Mouse (Mus musculus): ENCODE data around the gene Gimap7. TPM values are rescaled to one million over a fixed set of nuclear protein-coding genes. Genes with fewer than 3 reads are reported as not detected.

Gimap7 gene
- polyA plus RNA-seq, 1 experiment = 6.3 TPM

GRCm38 (mm10) chr6:48687077-48687476 is 31.3 kb upstream of the Gimap7 start:
- Histone ChIP-seq H3K27me3 (ENCODE audit: control insufficient read depth, insufficient read depth, low read length) (no peaks in the 10 kb centered on the region), H3K4me3 (ENCODE audit: control insufficient read depth, insufficient read depth, low read length) (peak overlapping the region; percentile 39), H3K36me3 (ENCODE audit: control insufficient read depth, insufficient read depth, low read length) (no peaks in the 10 kb centered on the region; the same call in 1 of the 2 replicates), H3K4me1 (replicated peaks; ENCODE audit: control insufficient read depth, insufficient read depth, low read length) (peaks cover 26% of the 10 kb centered on the region), H3K27ac (ENCODE audit: control insufficient read depth, insufficient read depth, low read length) (peak overlapping the region; percentile 67)
- TF ChIP-seq POLR2A (IDR thresholded peaks at IDR 0.05; ENCODE audit: control insufficient read depth, extremely low read depth, insufficient read depth, low read length, poor library complexity) (no peak), CTCF (IDR thresholded peaks at IDR 0.05; ENCODE audit: borderline replicate concordance, control insufficient read depth, extremely low read depth, insufficient read depth, low read length, poor library complexity) (no peak)
- DNase-seq = no peak
- 44% methylated on average over 2 of the region's 2 CpGs for WGBS

DNA sequence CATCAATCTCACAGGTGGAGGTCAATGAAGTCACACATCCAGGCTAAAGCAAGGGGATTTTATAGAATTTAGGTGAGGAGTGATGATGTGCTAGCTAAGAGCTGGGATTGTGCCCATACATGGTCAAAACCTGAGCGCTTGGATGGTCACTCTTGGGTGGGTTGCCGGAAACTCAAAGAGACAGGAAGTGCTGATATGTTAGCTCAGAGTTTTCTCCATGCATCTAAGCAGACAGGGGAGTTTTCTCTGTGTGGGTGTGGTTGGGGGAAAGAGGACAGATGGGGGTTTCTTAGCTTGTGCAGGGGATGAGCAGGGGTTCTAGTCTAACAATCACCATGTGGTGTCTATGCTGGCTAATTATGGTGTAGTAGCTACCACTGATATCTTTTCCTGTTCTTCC is 29.1 kb upstream of the Gimap7 start:
- no peak for TF ChIP-seq POLR2A (IDR thresholded peaks at IDR 0.05; ENCODE audit: control insufficient read depth, extremely low read depth, insufficient read depth, low read length, poor library complexity)
- no peak for TF ChIP-seq CTCF (IDR thresholded peaks at IDR 0.05; ENCODE audit: borderline replicate concordance, control insufficient read depth, extremely low read depth, insufficient read depth, low read length, poor library complexity)
- H3K4me3 ChIP-seq (ENCODE audit: control insufficient read depth, insufficient read depth, low read length) = no peak overlapping the region
- H3K27me3 ChIP-seq (ENCODE audit: control insufficient read depth, insufficient read depth, low read length) = no peaks in the 10 kb centered on the region
- H3K4me1 ChIP-seq (replicated peaks; ENCODE audit: control insufficient read depth, insufficient read depth, low read length) = peaks cover 27% of the 10 kb centered on the region
- 90% methylated on average over 2 of the region's 2 CpGs for WGBS
- H3K36me3 ChIP-seq (ENCODE audit: control insufficient read depth, insufficient read depth, low read length) = no peaks in the 10 kb centered on the region; the same call in 1 of the 2 replicates
- H3K27ac ChIP-seq (ENCODE audit: control insufficient read depth, insufficient read depth, low read length) = no peak overlapping the region
- no peak for DNase-seq

GRCm38 (mm10) chr6:48692962-48693361 is 25.5 kb upstream of the Gimap7 start:
- H3K4me3 ChIP-seq (ENCODE audit: control insufficient read depth, insufficient read depth, low read length) = no peak overlapping the region
- H3K27me3 ChIP-seq (ENCODE audit: control insufficient read depth, insufficient read depth, low read length) = no peaks in the 10 kb centered on the region
- TF ChIP-seq POLR2A (IDR thresholded peaks at IDR 0.05; ENCODE audit: control insufficient read depth, extremely low read depth, insufficient read depth, low read length, poor library complexity) (no peak), CTCF (IDR thresholded peaks at IDR 0.05; ENCODE audit: borderline replicate concordance, control insufficient read depth, extremely low read depth, insufficient read depth, low read length, poor library complexity) (no peak)
- H3K4me1 ChIP-seq (replicated peaks; ENCODE audit: control insufficient read depth, insufficient read depth, low read length) = peaks cover 4% of the 10 kb centered on the region
- DNase-seq = no peak
- 72% methylated on average over 6 of the region's 6 CpGs for WGBS
- H3K36me3 ChIP-seq (ENCODE audit: control insufficient read depth, insufficient read depth, low read length) = no peaks in the 10 kb centered on the region; the same call in 1 of the 2 replicates
- H3K27ac ChIP-seq (ENCODE audit: control insufficient read depth, insufficient read depth, low read length) = no peak overlapping the region

- TF ChIP-seq POLR2A (IDR thresholded peaks at IDR 0.05; ENCODE audit: control insufficient read depth, extremely low read depth, insufficient read depth, low read length, poor library complexity) (no peak), CTCF (IDR thresholded peaks at IDR 0.05; ENCODE audit: borderline replicate concordance, control insufficient read depth, extremely low read depth, insufficient read depth, low read length, poor library complexity) (no peak)
- no peaks in the 10 kb centered on the region for H3K27me3 ChIP-seq (ENCODE audit: control insufficient read depth, insufficient read depth, low read length)
- DNase-seq = no peak
- peaks cover 10% of the 10 kb centered on the region for H3K36me3 ChIP-seq (ENCODE audit: control insufficient read depth, insufficient read depth, low read length)
- H3K27ac ChIP-seq (ENCODE audit: control insufficient read depth, insufficient read depth, low read length) = no peak overlapping the region
- WGBS = 93% methylated on average over 4 of the region's 4 CpGs
- H3K4me1 ChIP-seq (replicated peaks; ENCODE audit: control insufficient read depth, insufficient read depth, low read length) = peaks cover 24% of the 10 kb centered on the region
- no peak overlapping the region for H3K4me3 ChIP-seq (ENCODE audit: control insufficient read depth, insufficient read depth, low read length)
Measured at GRCm38 (mm10) chr6:48696830-48697554, 21.4 kb upstream of the Gimap7 start.

DNA sequence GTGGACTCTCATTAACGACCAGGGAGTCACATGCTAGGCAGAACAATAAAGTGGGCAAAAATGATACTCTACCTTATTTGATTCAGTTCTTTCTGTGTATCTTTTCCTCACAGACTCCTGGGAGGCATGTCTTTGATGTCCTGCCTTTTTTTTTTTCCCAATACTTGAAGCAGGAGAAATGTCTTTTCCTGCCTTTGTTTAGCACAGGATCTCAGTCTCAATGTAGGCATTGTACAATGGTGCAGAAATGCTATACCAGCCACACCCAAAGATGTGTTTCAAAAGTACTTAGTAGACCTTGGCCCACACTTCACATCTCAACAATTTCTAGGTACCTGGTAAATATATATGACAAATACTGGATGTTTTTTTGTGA is 20.9 kb upstream of the Gimap7 start:
- H3K36me3 ChIP-seq (ENCODE audit: control insufficient read depth, insufficient read depth, low read length) = peaks cover 16% of the 10 kb centered on the region
- peaks cover 29% of the 10 kb centered on the region for H3K4me1 ChIP-seq (replicated peaks; ENCODE audit: control insufficient read depth, insufficient read depth, low read length)
- 78% methylated on average over 1 of the region's 1 CpGs for WGBS
- no peak overlapping the region for H3K27ac ChIP-seq (ENCODE audit: control insufficient read depth, insufficient read depth, low read length)
- H3K4me3 ChIP-seq (ENCODE audit: control insufficient read depth, insufficient read depth, low read length) = no peak overlapping the region
- no peak for DNase-seq
- H3K27me3 ChIP-seq (ENCODE audit: control insufficient read depth, insufficient read depth, low read length) = no peaks in the 10 kb centered on the region
- TF ChIP-seq POLR2A (IDR thresholded peaks at IDR 0.05; ENCODE audit: control insufficient read depth, extremely low read depth, insufficient read depth, low read length, poor library complexity) = no peak
- no peak for TF ChIP-seq CTCF (IDR thresholded peaks at IDR 0.05; ENCODE audit: borderline replicate concordance, control insufficient read depth, extremely low read depth, insufficient read depth, low read length, poor library complexity)

DNA sequence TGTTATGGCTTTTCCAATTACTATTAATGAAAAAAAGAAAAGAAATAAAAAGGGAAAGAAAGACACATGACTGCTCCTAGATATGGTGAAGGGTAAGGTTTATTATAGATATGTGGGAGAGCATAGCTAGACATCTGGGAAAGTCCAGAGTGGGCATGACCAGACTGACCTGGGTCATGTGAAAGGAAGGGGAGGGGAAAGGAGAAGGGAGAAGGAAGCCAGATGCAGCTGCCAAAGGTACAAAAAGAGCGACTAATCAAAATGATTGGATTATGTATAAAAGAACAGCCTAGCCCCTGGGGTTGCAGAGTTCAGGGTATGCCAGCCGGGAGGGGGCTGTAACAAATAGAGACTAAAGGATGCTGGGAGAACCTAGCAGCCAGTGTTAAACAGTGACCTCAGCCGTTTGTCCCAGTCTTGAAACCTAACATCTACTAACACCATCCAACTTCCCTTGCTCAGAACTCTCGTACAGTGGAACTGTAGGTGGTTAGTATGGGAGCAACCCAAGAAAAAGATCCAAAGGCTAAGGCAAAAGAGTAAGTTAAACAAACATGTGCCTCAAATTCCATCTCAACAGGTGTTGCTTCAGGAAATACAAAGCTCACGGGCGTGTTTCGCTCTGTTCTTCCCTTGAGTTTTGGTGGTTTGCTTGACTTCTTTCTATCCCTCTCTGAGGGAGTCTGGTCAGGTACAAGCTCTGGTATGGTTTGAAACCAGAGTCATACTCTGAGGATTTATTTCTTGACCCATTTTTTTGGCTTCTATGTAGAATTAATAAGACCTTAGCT is 20.2 kb upstream of the Gimap7 start:
- Histone ChIP-seq H3K4me1 (replicated peaks; ENCODE audit: control insufficient read depth, insufficient read depth, low read length) (peaks cover 29% of the 10 kb centered on the region), H3K4me3 (ENCODE audit: control insufficient read depth, insufficient read depth, low read length) (no peak overlapping the region), H3K27ac (ENCODE audit: control insufficient read depth, insufficient read depth, low read length) (peak overlapping the region; percentile 27; the same call in 1 of the 2 replicates), H3K36me3 (ENCODE audit: control insufficient read depth, insufficient read depth, low read length) (peaks cover 23% of the 10 kb centered on the region), H3K27me3 (ENCODE audit: control insufficient read depth, insufficient read depth, low read length) (no peaks in the 10 kb centered on the region)
- WGBS = 61% methylated on average over 7 of the region's 7 CpGs
- TF ChIP-seq CTCF (IDR thresholded peaks at IDR 0.05; ENCODE audit: borderline replicate concordance, control insufficient read depth, extremely low read depth, insufficient read depth, low read length, poor library complexity) (no peak), POLR2A (IDR thresholded peaks at IDR 0.05; ENCODE audit: control insufficient read depth, extremely low read depth, insufficient read depth, low read length, poor library complexity) (no peak)
- no peak for DNase-seq
